ENCODE assay signal across 9 mouse cellular contexts in the genomic region with DNA sequence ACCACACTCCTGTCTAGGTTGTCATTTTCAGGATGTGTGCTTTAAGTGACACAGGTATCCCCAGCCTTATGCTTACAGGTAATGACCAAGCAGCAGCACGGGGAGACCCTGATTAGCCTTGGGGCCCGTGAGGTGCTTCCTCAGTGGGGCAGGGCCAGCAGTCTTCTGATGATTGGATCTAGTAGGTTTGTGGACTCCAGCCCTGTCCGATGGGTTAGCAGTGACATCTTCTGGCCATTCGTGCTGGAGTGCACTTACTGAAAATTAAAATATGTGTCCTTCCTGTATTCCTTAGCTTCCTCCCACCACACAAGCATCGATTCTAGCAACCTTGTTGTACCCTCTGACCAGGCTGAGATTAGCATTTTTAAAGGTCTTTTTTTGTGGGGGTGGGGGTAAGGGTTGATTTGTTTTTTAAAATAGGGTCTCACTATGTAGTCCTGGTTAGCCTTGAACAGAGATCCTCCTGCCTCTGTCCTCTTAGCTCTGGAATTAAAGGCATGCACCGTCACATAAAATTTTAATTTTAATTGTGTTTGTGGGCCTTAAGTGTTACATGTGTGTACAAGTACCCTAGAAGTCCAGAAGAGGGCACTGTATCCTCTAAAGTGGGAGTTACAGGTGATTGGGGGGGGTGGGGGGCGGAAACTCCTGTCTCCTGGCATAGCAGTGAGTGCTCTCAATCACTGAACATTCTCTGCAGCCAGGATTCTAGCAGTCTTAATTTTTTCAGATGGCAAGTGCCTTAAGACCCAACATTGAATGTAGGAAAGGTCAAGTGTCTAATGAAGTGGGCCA. TPM values are rescaled to one million over a fixed set of nuclear protein-coding genes. Genes with fewer than 3 reads are reported as not detected.
A peak's percentile ranks its signal among the peaks of the same experiment; 100 is the strongest.
DNase-seq lines count a peak whose midpoint lies in the region; ATAC-seq and TF ChIP-seq lines count a peak whose summit lies in the region.
"Had no signal": no experiment of that assay in that cellular context is flagged by ENCODE, and none has a peak within 500 bp of the region (broad histone marks: within the 10 kb centered on the region; RNA-seq: fewer than 3 reads in every experiment).

No protein-coding gene starts in this region.

- no peaks in the 10 kb centered on the region for H3K27me3 ChIP-seq in kidney, postnatal 0 days (ENCODE audit: insufficient read depth, low read length)
- no peaks in the 10 kb centered on the region for H3K27me3 ChIP-seq in kidney, embryonic 15.5 days
- no peaks in the 10 kb centered on the region for H3K27me3 ChIP-seq in heart, embryonic 11.5 days (ENCODE audit: control insufficient read depth, insufficient read depth, low read length)
- no peaks in the 10 kb centered on the region for H3K27me3 ChIP-seq in heart, embryonic 10.5 days (ENCODE audit: insufficient read depth, poor library complexity, severe bottlenecking)

- no peaks in the 10 kb centered on the region for H3K4me1 ChIP-seq in kidney, postnatal 0 days (replicated peaks; ENCODE audit: insufficient read depth, low read length)
- peaks cover 6% of the 10 kb centered on the region for H3K4me1 ChIP-seq in kidney, embryonic 15.5 days
- peaks cover 19% of the 10 kb centered on the region for H3K4me1 ChIP-seq in heart, embryonic 11.5 days (ENCODE audit: control insufficient read depth, insufficient read depth, low read length)
- peaks cover 19% of the 10 kb centered on the region for H3K4me1 ChIP-seq in heart, embryonic 10.5 days

- 66% methylated on average over 7 of the region's 7 CpGs for WGBS in kidney, postnatal 0 days
- 58% methylated on average over 7 of the region's 7 CpGs for WGBS in kidney, embryonic 15.5 days
- 56% methylated on average over 7 of the region's 7 CpGs for WGBS in heart, embryonic 11.5 days (ENCODE audit: insufficient replicate concordance)
- 64% methylated on average over 7 of the region's 7 CpGs for WGBS in heart, embryonic 10.5 days

- peak; percentile 66 for DNase-seq in kidney, postnatal 0 days (ENCODE audit: low spot score)
- DNase-seq in brain, embryonic 14.5 days (ENCODE audit: low read depth): peak; percentile 81
- no peak for DNase-seq in heart, embryonic 10.5 days (ENCODE audit: low spot score)

- no peak overlapping the region for H3K9ac ChIP-seq in kidney, postnatal 0 days (ENCODE audit: low read depth, low read length)
- no peak overlapping the region for H3K9ac ChIP-seq in kidney, embryonic 15.5 days
- H3K9ac ChIP-seq in heart, embryonic 11.5 days (ENCODE audit: low read depth, low read length): no peak overlapping the region

- H3K9me3 ChIP-seq in kidney, postnatal 0 days (replicated peaks; ENCODE audit: low read length): no peaks in the 10 kb centered on the region
- H3K9me3 ChIP-seq in kidney, embryonic 15.5 days (replicated peaks): no peaks in the 10 kb centered on the region
- no peaks in the 10 kb centered on the region for H3K9me3 ChIP-seq in heart, embryonic 11.5 days (replicated peaks; ENCODE audit: control insufficient read depth, low read length)
- no peaks in the 10 kb centered on the region for H3K9me3 ChIP-seq in heart, embryonic 10.5 days

- no peak overlapping the region for H3K27ac ChIP-seq in kidney, postnatal 0 days
- H3K27ac ChIP-seq in kidney, embryonic 15.5 days: no peak overlapping the region
- H3K27ac ChIP-seq in heart, embryonic 11.5 days (ENCODE audit: low read depth, low read length): no peak overlapping the region
- no peak overlapping the region for H3K27ac ChIP-seq in heart, embryonic 10.5 days

- peaks cover 21% of the 10 kb centered on the region; the same call in 1 of the 2 replicates for H3K36me3 ChIP-seq in kidney, postnatal 0 days (ENCODE audit: insufficient read depth, low read length)
- H3K36me3 ChIP-seq in kidney, embryonic 15.5 days: peaks cover 22% of the 10 kb centered on the region
- peaks cover 9% of the 10 kb centered on the region for H3K36me3 ChIP-seq in heart, embryonic 11.5 days (ENCODE audit: control insufficient read depth, insufficient read depth, low read length)
- peaks cover 55% of the 10 kb centered on the region for H3K36me3 ChIP-seq in heart, embryonic 10.5 days

- no peak overlapping the region for H3K4me2 ChIP-seq in kidney, postnatal 0 days (ENCODE audit: low read length)
- H3K4me2 ChIP-seq in kidney, embryonic 15.5 days: no peak overlapping the region
- no peak overlapping the region for H3K4me2 ChIP-seq in heart, embryonic 11.5 days

- TF ChIP-seq CTCF in kidney, postnatal 0 days (IDR thresholded peaks at IDR 0.05; ENCODE audit: low read depth): peak; percentile 64
- TF ChIP-seq CTCF in brain, embryonic 14.5 days (IDR thresholded peaks at IDR 0.05; ENCODE audit: borderline replicate concordance, extremely low read depth, insufficient read depth, insufficient read length): peak; percentile 65

- no peak for TF ChIP-seq POLR2A in brain, embryonic 14.5 days (IDR thresholded peaks at IDR 0.05; ENCODE audit: borderline replicate concordance, extremely low read depth, insufficient read depth, insufficient read length, poor library complexity, severe bottlenecking)

- no peak overlapping the region for H3K4me3 ChIP-seq in kidney, postnatal 0 days (replicated peaks; ENCODE audit: low read depth, low read length)
- no peak overlapping the region for H3K4me3 ChIP-seq in kidney, embryonic 15.5 days (replicated peaks)
- no peak overlapping the region for H3K4me3 ChIP-seq in heart, embryonic 11.5 days (ENCODE audit: low read depth, low read length)
- no peak overlapping the region for H3K4me3 ChIP-seq in heart, embryonic 10.5 days

- no peak for ATAC-seq in kidney, postnatal 0 days (replicated peaks; ENCODE audit: low FRiP score, low read depth)
- no peak for ATAC-seq in kidney, embryonic 15.5 days (replicated peaks; ENCODE audit: low FRiP score)
- ATAC-seq in CD4-positive, CD25-positive, alpha-beta regulatory T cell, adult 4 months: peak; percentile 42
- peak; percentile 39 for ATAC-seq in inflammation-experienced regulatory T-cells, adult 6 months
- ATAC-seq in megakaryocyte progenitor cell, adult 5-6 weeks (replicated peaks; ENCODE audit: poor library complexity): peak; percentile 75
- ATAC-seq in heart, embryonic 11.5 days (replicated peaks; ENCODE audit: insufficient number of reproducible peaks, low FRiP score, low TSS enrichment): no peak

RNA-seq across cellular contexts. Expression of a gene that starts 49.0 kb away (rescaled TPM):
- not detected in 2 replicates for polyA plus RNA-seq in kidney, postnatal 0 days (2015; fragmentation: Nextera tagmentation; extraction: Ambion mirVana)
- polyA plus RNA-seq in kidney, embryonic 15.5 days (2015; fragmentation: Nextera tagmentation; extraction: Ambion mirVana): 0.19 and 1.4 TPM in 2 replicates
- polyA plus RNA-seq in CD4-positive, CD25-positive, alpha-beta regulatory T cell, adult 4 months (2017; shearing (Covaris generic)): under 1 TPM in 1 of 2 experiments, not detected in 1; 0.33 TPM
- polyA plus RNA-seq in brain, embryonic 14.5 days (2012; rRNA removed): 0.08 and 0.19 TPM in 2 replicates
- polyA plus RNA-seq in inflammation-experienced regulatory T-cells, adult 6 months (2017; shearing (Covaris generic)): under 1 TPM in 1 of 3 experiments, not detected in 2; 0.78 TPM
- 52.3 and 76.8 TPM in 2 replicates for total RNA-seq in megakaryocyte progenitor cell, adult 5-6 weeks (2015)
- 41.4 and 61.6 TPM in 2 replicates for total RNA-seq in megakaryocyte progenitor cell, adult 5-6 weeks (2017)
- polyA plus RNA-seq in heart, embryonic 11.5 days (2014; fragmentation: Nextera tagmentation; extraction: Ambion mirVana): 0.39 and 0.56 TPM in 2 replicates
- polyA plus RNA-seq in heart, embryonic 10.5 days (2016; fragmentation: Nextera tagmentation; extraction: Ambion mirVana): 0.36 and 1.7 TPM in 2 replicates
- total RNA-seq: layer of hippocampus, postnatal 25 days had no signal

Comparison
In these comparisons a context has a peak if more than half of its experiments do, and no peak if none do; other contexts are left out.
1. ATAC-seq: peak in CD4-positive, CD25-positive, alpha-beta regulatory T cell, adult 4 months (single experiment), inflammation-experienced regulatory T-cells, adult 6 months (single experiment) and megakaryocyte progenitor cell, adult 5-6 weeks (single experiment); none in kidney, postnatal 0 days (single experiment), kidney, embryonic 15.5 days (single experiment) and heart, embryonic 11.5 days (single experiment).